Mouse (Mus musculus) Patski (cell line): ENCODE results near the gene Caln1. TPM values are rescaled to one million over a fixed set of nuclear protein-coding genes. Genes with fewer than 3 reads are reported as not detected.
A peak's percentile ranks its signal among the peaks of the same experiment; 100 is the strongest.

Source experiments
- ATAC-seq: fragments of 100-300 bp; one replicate; pipeline ENCODE4 v1.8.0; 2021
- CTCF ChIA-PET: fragments of 350-600 bp; sonication (Branson Sonifier 250); formaldehyde crosslinking; loops from one replicate; lab custom pipeline; 2022; ENCODE audit warnings: inconsistent platforms; lab: Charles Lee
- POLR2A ChIA-PET: fragments of 350-600 bp; sonication (Branson Sonifier 250); formaldehyde crosslinking; loops from one replicate; lab custom pipeline; 2022; ENCODE audit warnings: antibody characterized with exemption, inconsistent platforms; lab: Charles Lee
- DNase-seq: peaks from one replicate; pipeline ENCODE4 v3.0.0-alpha.2; 2011; ENCODE audit warnings: low read depth, low spot score
- H3K27me3 ChIP-seq: fragments of 371-371 bp; one replicate; pipeline ENCODE4 v1.5.1; 2021
- CTCF ChIP-seq: fragments of 100-300 bp; IDR thresholded peaks from one replicate; pipeline ENCODE4 v1.5.1; 2021
- in situ Hi-C: fragments of 300-500 bp; cut with MboI; formaldehyde crosslinking; loops from 3 replicates; pipeline ENCODE4 v1.11.1; 2018; ENCODE audit warnings: low pct_unique_long_range_greater_than_20kb, mixed read lengths
- polyA plus RNA-seq: library from polyadenylated mRNA; unstranded; gene quantifications from one replicate; pipeline ENCODE4 v1.2.3, GENCODE M21; 2021

Caln1 gene
- polyA plus RNA-seq, 1 experiment from 2014 or later: not detected

DNA sequence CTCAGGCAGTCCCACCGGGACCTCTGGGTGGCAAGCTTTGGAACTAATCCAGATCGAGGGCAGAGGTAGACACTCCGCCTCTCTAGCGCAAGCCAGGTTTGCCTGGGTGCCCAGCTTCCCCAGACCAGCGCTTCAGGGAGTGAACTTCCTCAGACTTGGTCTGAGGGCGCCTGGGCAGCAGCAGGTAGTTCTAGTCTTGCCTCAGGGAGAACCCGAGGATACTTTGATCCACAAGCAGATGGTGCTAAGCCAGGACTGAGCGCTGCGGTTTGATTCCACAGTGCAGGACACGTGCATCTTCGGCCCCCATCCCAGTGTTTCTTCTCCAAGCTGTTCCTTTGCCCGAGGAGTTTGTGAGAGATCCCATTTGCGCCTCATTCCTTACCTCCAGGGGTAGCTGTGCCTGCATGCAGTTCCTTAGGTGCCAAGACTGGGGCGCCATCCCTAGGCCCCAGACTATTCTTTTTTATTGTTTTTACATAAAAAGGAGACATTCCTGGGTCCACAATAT, 80.8 kb downstream of the Caln1 start:
- TF ChIP-seq CTCF: no peak
- ChIA-PET POLR2A (no interaction called here), CTCF (no interaction called here)
- in situ Hi-C loops: no loop called here
- DNase-seq: no peak
- peaks cover 23% of the 10 kb centered on the region for H3K27me3 ChIP-seq
- no peak for ATAC-seq

DNA sequence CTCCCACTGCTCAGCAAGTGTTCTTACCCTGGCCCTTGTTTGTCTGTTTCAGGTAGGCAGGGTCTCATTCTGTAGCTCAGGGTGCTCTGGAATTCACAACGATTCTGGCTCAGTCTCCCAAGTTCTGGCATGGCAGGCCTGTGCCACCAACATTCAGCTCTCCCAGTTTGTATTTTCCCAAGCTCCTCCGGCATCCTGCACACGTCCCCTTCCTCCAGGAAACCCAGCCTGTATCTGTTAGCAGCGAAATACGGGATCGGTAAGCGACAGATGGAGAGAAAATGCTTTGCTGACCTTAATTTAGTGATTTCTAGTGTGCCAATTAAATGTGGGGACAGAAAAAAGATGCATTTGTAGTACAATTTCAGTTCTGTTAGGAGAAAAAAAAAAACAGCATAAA, 88.8 kb downstream of the Caln1 start:
- no peak for ATAC-seq
- in situ Hi-C loops: no loop called here
- no peak for DNase-seq
- H3K27me3 ChIP-seq: peaks cover 9% of the 10 kb centered on the region
- ChIA-PET CTCF (interaction anchor here (0.8 kb wide), 1 partner anchor 12 kb away, joined by 3 read pairs; no protein-coding TSS in a partner anchor), POLR2A (no interaction called here)
- TF ChIP-seq CTCF: no peak

DNA sequence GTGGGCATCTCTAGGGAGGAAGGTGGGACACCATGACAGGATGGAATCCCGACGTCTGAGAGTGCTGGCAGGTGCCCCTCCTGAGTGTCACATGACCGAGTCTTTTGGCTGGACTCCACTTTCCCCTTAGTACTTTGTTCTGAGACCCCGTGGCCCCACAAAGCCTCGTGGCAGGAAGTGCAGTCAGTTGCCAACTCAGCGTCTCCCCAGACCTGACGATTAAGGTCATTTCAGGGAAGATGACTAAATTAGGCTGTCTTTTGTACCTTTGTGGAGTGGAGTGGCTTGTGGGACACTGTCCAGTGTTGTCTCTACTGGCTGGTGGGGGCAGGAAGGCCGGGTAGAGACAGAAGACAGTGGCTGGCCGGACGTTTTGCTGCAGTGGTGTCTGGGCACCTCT, 103.0 kb downstream of the Caln1 start:
- H3K27me3 ChIP-seq: no peaks in the 10 kb centered on the region
- ChIA-PET CTCF (no interaction called here), POLR2A (no interaction called here)
- no peak for TF ChIP-seq CTCF
- no peak for ATAC-seq
- no peak for DNase-seq
- in situ Hi-C loops: no loop called here

DNA sequence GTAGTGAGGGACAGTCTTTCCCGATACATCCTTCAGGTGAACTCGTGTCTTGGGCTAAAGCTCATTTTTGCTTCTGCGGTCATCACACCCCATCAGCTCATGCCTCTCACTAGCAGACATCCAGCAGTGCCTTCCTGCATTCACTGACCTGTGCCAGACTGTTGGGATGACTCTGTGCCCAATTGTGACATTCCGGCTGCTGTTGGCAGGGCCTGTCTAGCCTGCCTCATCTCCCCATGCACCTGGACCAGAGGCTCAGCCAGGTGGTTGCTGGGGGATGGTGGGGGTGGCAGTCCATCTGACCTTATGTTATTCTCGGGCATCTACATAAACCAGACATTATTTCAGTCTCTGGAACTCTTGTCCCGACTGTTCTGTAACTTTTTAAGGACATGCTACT, 105.6 kb downstream of the Caln1 start:
- in situ Hi-C loops: no loop called here
- POLR2A ChIA-PET: no interaction called here
- TF ChIP-seq CTCF: no peak
- H3K27me3 ChIP-seq: no peaks in the 10 kb centered on the region
- CTCF ChIA-PET: no interaction called here
- no peak for DNase-seq
- ATAC-seq: no peak

DNA sequence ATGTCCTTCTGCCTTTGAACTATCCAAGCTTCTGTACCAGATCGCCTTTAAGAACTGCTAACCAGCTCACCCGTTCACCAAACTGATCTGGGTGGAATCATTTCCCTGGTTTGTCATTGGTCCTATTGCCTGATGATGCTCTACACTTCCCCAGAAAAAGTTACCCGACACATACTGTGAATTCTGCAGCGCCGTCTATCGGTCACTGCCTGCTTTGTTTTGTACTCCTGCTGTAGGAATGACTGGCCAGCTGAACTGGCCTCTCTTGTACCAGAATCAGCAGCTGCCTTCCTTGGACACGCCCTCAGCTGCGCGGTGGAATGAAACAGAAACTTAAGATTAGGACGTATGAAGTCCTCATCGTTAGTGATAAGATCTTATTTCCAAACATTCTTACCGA, 107.5 kb downstream of the Caln1 start:
- no peaks in the 10 kb centered on the region for H3K27me3 ChIP-seq
- ChIA-PET CTCF (no interaction called here), POLR2A (no interaction called here)
- ATAC-seq: no peak
- TF ChIP-seq CTCF: peak; percentile 25
- in situ Hi-C loops: no loop called here
- DNase-seq: no peak

DNA sequence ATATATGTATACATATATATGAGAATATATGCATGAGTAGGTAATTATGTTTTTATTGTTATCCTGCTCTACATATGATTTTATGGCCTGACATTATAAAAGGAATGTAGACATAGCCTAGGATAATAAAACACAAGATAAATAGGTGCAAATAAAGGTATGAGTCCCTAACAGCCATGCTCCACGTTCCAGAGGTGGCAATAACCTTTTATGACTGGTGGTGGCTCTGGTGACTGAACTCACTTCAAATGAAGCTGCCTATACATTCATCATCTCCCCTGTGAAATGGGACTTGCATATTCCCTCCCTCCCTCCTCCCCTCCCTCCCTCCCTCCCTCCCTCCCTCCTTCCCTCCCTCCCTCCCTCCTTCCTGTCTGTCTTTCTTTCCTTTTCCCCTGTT, 111.0 kb downstream of the Caln1 start:
- in situ Hi-C loops: no loop called here
- CTCF ChIA-PET: no interaction called here
- no peak for TF ChIP-seq CTCF
- H3K27me3 ChIP-seq: no peaks in the 10 kb centered on the region
- POLR2A ChIA-PET: no interaction called here
- ATAC-seq (no peak), DNase-seq (no peak)

- CTCF ChIA-PET: no interaction called here
- POLR2A ChIA-PET: no interaction called here
- no peak for TF ChIP-seq CTCF
- DNase-seq (no peak), ATAC-seq (no peak)
- in situ Hi-C loops: no loop called here
- H3K27me3 ChIP-seq: no peaks in the 10 kb centered on the region
Measured at GRCm38 (mm10) chr5:130491471-130491870, 122.2 kb downstream of the Caln1 start.

DNA sequence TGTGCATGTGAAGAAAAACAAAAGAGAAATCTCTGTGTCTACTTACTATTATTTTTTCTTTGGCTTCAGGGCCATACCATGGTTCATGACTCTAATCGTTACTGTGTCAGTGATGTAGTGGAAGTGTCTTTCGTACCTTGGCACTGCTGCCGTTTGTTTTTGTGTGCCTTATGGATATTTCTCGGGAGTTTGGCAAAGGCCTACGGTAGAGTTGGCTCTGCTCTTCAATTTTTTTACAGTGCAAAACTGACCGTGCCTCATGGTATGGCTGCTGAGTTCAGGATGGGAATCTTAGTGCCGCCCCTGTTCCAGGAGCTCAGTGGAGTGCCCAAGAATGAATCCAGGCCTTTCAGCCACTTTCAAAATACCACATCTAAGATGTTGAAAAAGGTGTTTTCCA, 123.0 kb downstream of the Caln1 start:
- no peaks in the 10 kb centered on the region for H3K27me3 ChIP-seq
- ATAC-seq (no peak), DNase-seq (no peak)
- in situ Hi-C loops: no loop called here
- POLR2A ChIA-PET: no interaction called here
- CTCF ChIA-PET: no interaction called here
- TF ChIP-seq CTCF: no peak

DNA sequence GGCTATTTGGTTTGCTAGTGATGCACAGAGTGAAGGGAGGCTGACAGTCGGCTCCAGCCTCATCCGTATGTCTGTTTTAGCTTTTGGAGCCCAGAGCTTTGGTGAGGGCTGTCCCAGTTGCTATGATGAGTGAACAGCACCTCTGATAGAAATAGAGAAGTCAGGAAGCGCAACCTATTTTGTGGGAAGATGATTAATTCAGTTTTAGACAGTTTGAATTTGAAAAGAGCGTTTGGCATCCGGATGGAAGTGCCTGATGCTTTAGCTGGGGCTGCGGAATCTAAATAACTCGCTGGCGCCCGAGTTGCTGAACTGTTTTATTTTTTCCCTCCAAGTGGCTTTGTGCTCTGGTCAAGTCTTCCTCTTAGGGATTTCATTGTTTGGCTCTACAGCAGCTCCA, 133.3 kb downstream of the Caln1 start:
- in situ Hi-C loops: no loop called here
- TF ChIP-seq CTCF: no peak
- POLR2A ChIA-PET: no interaction called here
- no peaks in the 10 kb centered on the region for H3K27me3 ChIP-seq
- ATAC-seq (no peak), DNase-seq (no peak)
- CTCF ChIA-PET: no interaction called here

DNA sequence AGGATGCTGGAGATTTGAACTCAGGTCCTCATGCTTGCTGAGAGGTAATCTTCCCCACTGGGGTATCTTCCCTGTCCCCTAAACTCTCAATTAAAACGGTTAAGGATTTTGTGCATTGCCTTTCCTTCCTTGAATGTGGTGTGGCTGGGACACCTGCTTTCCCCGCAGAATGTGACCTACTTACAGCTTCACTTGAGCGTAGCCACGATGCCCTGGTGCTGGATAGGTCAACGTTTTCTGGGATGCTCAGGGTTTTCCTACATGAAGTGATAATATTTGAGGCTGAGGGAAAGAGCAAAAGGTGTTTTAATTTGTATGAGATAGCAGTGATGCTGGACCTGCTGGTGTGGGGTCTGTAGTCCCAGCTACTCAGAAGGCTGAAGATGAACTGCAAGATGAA, 135.6 kb downstream of the Caln1 start:
- no peak for DNase-seq
- ATAC-seq: no peak
- CTCF ChIA-PET: no interaction called here
- in situ Hi-C loops: no loop called here
- TF ChIP-seq CTCF: no peak
- no peaks in the 10 kb centered on the region for H3K27me3 ChIP-seq
- POLR2A ChIA-PET: no interaction called here

GRCm38 (mm10) chr5:130510516-130510915, 141.3 kb downstream of the Caln1 start:
- in situ Hi-C loops: no loop called here
- no peaks in the 10 kb centered on the region for H3K27me3 ChIP-seq
- DNase-seq: no peak
- no peak for ATAC-seq
- ChIA-PET POLR2A (no interaction called here), CTCF (no interaction called here)
- no peak for TF ChIP-seq CTCF

DNA sequence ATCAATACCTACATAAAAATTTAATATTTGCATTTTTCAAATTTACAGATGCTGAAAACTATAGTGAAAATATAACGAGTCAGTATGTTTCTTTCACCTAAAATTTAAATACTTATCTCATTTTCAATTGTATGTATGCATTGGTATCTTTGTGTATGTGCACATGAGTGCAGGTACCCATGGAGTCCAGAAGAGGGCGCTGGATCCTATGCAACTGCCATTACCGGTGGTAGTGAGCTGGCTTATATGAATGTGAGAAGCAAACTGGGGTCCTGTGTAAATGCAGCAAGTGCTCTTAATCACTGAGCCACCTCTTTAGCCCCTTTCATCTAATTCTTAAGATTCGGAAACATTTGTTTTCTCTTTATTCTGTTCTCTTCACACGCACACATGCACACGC, 146.1 kb downstream of the Caln1 start:
- in situ Hi-C loops: no loop called here
- DNase-seq (no peak), ATAC-seq (no peak)
- TF ChIP-seq CTCF: no peak
- ChIA-PET CTCF (no interaction called here), POLR2A (no interaction called here)
- no peaks in the 10 kb centered on the region for H3K27me3 ChIP-seq
